Mouse (Mus musculus) ovary, adult 18-20 months (tissue): ENCODE results near the gene Commd1.

Experiments
- DNase-seq: peaks from one replicate; pipeline ENCODE4 v3.0.0; 2022; ENCODE audit warnings: low spot score, mixed read lengths

Gene Commd1

DNA sequence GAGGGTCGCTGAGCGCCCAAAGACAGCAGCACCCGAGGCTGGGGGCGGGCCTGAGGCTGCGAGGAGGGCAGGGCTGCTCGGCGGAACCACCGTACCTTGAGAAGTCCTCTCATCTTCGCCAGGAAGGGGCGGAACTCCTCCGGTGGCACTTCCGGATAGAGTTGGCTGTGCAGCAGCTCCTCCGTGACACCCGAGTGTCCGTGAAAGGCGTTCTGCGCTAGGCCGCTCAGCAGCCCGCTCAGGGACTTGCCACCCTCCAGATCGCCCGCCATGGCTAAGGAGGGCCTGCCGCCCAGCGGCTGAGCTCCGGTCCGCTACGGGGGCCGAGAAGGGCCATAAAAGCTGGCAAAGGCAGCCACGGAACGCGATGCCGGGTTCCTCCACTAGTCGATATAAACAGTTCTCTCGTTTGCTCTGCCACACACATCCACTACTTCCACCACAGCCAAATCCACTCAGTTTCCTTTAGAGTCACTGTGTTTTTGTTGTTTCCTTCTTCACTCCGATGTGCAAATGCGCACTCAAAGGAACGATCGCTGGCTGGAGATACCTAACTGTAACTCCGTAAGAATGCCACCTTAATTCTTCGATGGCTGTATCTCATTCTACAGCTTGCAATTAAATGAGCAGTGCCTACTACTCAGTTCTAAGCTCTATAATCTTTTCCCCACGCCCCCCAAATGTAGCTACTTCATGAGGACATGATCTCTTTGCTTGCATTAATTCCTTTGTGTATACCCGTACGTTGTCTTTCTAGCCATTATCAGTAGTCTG is at the start of gene Commd1, which contains the start of gene Gm28048:
TSS of gene Commd1 (minus strand) at position 399 of the 774 bp plus-strand sequence.
TSS of gene Gm28048 (minus strand) at position 107 of the 774 bp plus-strand sequence.
- DNase-seq: peak; percentile 92

DNA sequence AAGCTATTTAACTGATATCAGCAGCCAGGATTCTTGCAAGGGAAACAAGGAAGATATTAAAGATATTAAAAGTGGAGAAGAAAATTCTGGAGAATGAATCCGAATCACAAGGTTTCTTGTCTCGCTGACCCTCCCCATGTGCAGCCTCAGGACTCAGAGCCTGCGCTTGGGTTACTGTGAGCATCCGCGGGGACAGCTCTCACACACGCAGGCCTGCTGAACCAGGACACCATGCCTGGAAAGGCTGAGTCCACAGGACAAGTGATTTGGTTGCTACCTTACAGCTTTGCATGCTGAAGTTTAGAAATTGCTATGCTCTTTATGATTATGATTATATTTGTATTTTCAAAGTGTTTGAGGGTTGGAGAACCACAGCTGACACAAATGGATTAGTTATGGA is 47.2 kb upstream of the Commd1 start:
- no peak for DNase-seq

DNA sequence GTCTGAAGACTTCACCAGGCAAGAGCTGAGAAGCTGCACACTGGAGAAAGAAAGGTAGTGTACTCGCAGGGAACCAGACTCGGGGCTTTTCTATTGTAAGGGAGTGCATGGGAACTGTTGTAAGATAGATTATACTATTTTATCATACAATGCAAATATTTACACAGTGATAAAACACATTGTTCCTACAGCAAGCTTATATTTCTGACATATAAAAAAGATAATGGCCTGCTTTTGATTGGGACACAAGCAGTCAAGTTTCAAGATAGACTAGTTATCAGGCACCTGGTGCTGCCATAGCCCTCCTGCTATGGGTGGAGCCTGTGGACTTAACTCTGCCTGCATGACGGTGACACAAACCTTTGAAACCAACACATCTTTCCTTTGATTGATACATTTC is 46.8 kb upstream of the Commd1 start:
- no peak for DNase-seq

DNA sequence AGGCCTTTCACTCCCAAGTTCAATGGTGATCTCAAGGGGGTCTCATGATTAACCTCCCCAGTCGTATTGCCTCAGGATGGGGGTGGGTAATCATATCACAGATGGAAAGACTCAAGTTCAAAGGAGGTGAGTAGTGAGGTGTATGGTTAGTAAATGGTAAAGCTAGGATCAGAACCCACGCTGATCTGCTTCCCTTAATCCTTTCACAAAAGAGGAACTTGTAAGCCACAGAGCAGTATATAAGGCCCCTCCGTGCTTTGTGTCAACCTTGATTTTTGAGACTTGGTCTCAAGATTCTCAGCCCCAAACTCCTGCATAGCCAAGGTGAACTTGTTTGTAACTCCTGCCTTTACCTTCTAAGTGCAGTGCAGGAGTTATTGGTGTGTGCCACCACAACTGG is 42.0 kb upstream of the Commd1 start:
- no peak for DNase-seq

DNA sequence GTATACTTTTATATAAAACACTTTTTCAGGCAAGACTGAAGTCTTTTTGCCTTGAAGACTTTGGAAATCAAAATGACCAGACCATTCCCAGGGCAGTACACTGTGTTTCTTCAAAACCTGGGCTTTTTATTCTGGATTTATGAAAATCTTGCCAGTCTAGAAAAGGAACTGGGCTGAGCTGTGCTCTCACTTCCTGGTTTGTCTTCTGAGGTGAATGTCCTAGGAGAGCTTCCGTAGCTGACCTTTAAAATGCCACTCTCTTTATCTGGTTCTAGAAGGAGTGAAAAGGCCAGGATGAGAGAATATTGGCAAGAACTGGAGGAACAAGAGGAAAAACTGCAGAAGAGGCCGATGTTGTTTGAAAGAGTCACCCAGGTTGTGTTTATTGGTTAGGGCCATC is 41.0 kb upstream of the Commd1 start:
- DNase-seq: no peak

DNA sequence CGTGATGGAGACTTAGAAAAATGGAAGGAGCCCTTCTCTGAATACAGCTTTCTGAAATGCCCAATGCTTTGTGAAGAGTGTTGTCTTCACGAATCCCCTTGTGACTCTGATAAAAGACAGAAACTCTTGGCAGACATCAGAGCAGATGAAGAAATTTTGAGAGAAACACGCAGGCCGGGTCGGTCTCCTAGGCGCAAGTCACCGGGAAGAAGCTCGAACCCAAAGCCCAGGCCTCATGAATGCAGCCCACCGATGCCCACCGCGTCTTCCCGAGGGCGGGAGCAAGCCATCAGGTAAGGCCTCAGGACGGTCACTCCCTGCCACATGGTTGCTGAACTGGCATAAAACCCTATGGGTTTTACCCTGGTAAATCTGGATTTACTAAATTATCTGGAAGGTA is 38.7 kb upstream of the Commd1 start:
- no peak for DNase-seq

DNA sequence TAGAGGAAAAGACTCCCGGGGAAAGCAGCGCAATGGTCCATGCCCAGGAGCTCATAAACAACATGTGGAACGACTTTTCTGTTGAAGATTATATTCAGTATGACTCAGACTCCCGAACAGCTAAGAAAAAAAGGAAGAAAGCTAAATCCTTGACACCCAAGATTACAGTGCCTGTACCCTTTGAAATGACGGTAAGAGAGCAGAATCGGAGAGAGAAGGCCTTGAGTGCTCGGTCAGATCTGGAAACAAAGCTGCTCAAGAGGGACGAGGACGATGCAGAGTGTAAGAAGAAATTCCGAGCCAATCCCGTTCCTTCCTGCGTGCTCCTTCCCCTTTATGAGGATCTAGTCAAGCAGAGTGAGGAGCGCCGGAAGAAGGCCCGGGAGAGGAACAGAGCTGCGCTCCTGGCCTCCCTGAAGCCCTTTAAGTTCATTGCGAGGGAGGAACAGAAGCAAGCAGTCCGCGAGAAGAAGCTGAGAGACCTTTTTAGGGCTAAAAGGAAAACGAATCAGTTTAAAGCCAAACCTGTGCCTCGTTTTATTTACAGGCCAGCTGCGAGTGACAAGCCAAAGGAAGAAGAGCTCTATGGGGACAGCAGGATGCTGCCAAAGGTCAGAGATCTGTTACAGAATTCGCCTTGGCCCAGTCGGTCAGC is 38.1 kb upstream of the Commd1 start:
- peak; percentile 34 for DNase-seq

DNA sequence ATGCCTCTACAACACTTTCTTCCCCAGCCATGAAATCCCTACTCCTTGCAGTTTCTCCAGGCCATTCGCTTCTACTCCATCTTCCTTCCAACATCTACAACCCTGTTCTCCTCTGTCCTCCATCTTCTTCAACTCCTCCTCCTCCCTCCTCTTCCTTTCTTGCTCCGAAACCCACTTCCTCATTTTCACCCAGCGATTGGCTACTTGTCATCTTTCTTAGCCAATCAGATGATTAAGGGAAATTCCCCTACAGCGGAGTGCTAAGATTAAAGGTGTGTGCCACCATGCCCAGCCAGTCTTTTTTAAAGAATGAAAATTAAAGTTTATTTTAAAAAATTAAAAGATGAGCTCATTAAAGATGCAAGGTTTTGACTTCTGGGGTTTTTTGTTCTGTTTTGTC is 35.8 kb upstream of the Commd1 start:
- no peak for DNase-seq

DNA sequence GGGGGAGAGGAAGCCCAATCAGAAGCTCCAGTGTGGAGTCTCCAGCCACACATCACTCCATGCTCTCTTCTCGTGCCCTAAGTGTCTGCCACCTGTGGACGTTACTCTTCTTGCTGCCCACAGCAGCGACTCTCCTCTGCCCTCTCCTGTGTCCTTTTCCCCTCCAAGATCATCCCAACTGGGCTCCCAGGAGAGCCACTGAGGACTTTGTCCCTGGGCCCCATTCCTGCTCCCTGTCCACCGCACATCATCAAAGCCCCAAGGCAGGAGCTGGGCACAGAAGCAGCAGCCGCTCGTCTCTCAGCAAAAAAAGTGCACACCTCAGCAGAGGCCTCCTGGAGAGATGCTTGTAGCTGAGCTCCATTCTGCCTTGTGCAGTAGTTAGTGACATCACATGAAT is 32.8 kb upstream of the Commd1 start:
- DNase-seq: no peak

DNA sequence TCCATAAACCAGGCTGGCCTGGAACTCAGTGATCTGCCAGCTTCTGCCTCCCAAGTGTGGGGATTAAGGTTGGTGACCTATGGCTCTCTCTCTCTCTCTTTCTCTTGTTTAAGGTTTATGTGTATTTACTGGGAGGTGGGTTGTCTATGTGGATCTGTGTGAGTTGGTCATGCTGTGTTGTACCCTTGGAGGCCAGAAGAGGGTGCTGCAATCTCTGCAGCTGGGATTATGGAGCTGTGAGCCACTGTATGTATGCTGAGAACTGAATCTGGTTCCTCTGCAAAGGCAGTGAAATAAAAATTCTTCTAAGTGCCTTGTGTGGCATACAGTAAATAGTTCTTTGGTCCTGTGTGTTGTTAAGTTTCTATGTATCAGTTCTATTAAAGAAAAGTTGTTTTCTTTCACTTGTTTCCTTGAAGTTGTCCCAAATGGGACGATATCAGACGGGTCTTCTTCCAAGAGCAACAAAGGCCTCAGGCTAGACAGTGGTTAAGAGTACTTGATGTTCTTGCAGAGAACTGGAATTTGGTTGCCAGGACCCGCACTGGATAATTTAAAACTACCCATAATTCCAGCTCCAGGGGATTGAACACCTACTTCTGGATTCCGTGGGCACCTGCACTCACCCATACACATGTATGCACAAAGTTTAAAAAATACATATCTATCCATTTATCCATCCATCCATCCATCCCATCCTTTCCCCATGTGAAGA is 31.6 kb upstream of the Commd1 start:
- DNase-seq: no peak

DNA sequence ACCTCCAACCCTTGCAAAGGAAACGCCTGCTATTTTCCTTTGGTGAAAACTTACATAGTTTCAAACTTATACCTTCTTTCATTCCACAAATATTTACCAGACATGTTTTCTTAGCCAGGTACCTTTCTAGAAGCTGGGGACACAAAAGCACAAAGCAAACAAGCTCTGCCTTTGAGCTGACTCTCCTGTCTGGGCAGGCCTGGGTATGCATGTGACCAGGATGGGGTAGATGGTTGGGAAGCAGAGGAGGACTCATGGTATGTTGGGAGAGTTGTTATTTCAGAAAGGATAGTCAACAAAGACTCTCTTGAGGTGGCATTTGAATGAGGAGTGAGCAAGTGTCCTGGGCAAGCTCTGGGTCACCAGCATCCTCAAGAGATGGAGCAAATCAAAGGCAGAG is 30.9 kb upstream of the Commd1 start:
- no peak for DNase-seq

DNA sequence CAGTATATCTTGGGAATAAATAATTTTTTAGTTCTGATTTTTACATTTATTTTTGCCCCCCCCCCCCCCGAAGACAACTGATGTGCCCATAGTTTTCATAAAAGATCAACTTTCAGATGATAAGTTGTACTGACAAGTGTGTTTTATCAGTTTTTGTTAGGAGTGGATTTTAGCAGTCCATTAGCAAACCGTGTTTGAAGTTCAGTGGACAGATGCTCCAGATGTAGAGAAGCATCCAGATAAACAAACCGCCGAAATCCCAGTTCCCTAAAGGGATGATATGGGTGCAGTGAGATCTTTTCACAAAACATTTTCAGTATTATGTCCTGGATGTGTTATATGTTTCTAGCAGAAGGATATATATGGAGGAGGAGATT is 26.6 kb upstream of the Commd1 start:
- DNase-seq: no peak

DNA sequence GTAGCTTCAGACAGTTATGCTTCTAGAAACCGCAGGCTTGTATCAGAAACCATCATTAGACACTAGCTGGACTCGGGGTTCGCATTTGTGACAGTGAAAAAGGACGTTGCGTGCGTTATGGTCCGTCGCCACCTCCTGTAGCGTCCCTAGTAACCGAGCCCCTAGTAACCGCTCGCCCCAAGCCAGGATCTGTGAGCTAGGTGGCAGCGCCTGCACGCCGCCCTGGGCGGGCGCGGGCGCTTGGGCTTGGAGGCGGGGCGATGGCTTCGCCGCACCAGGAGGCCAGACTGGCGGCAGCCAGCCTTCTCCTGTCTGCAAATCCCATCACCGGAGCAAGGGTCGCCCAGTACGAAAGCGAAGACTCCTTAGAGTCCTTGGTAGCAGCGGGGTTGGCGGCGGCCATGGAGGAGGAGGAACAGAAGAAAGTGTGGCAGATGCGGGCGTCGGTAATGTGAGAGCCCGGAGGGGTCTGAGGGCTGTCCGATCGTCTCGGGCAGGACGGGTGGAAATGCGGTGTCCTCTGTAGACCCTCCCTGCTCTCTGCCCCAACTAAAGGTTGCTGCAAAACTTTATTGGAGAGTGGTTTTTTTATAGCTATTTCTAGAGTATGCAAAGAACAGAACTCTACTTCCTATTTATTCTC is 26.1 kb upstream of the Commd1 start:
- DNase-seq: peak; percentile 80

DNA sequence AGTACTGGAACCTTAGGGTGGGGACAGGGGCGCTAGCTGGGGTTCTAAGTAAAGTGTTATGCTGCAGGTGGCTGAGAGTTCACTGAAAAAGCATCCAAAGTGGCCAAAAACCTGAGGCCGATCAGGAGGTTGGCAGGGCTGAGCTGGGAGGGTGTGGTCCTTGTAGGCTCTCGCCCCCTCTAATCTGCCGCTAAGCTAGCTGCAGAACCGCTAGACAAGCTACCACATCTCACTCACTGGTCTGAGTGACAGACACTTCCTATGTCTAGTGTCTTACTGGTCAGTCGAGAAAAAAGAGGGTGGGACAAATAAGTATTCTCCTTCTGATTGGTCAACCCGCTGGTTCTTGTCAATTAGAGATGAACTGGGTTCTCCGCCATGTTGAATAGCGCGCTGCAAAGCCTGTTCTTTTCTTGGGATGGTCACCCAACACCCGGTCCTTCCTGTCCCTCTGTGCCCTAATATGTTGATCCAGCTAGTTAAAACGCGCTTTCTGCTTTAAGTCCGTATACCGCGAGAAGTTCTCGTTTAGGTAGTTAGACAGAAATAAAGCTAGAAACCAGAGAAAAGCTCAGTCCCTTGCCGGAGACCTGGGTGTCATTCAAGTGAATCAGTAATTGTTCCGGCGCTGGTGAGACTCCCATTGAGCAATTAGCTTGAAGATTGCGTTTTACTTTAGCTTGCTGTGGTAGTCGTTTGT is 25.4 kb upstream of the Commd1 start, which contains the start of gene Fam161a:
TSS of gene Fam161a (plus strand) at position 51 of the 700 bp plus-strand sequence.
- DNase-seq: peak; percentile 66

DNA sequence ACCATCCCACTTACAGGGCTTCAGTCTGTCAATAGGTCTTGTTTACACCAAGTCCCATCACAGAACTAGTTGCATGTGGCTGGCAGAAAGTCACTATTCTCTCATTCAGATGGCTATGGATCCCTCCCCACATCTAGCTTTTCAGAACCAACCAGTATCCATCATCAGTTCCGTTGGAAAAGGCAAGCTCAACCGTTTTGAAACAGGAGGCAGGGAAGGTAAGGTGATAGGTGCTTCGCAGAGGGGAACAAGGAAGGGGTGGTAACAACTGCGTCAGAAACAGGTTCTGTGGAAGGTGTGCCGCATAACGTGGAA is 24.9 kb upstream of the Commd1 start:
- DNase-seq: no peak

DNA sequence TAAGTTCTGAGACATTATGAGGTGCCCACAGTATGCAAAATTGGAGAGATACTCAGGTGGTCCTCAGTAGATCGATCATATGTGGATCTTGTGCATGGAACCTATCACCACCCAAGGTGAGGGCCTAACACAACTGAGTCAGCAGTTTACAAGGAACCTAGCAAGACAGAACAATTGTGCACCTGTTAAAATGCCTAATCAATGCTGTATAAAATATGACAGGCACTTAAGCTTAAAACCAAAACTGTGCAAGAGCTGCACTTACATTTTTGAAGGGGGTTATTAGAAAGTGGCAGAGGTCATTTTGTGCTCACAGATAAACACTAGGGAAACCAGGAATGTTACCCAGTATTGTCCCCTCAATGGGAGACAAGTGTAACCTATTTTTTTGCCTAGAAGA is 23.1 kb upstream of the Commd1 start:
- DNase-seq: no peak

DNA sequence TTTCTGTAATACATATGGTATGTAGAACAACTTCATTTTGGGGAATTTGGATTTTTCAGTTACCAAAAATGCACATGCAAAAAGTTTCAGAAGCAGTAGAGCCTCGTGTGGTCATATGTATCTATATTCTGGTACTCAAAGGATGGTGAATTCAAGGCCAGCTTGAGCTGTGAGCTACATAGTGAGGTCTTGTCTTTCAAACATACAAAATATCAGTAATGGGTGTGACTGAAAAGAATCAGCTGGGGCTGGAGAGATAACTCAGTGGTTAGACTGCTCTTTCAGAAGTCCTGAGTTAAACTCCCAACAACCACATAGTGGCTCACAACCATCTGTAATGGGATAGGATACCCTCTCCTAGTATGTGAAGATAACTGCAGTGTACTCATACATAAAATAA is 16.1 kb upstream of the Commd1 start:
- DNase-seq: no peak

DNA sequence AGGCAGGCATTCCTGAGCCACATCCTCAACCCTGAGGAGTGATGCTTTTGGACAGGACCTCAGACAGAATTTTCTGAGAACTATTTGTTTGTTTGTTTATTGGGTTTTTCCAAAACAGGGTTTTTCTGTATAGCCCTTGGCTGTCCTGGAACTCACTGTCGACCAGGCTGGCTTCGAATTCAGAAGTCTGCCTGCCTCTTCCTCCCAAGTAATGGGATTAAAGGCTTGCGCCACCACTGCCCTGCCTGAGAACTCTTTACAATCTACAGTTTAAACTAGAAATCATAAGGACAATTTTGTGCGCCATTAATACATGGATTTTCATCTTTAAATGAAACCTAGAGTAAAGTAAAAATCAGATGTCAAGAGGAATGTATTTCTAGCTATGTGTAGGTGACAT is 13.3 kb upstream of the Commd1 start:
- no peak for DNase-seq

DNA sequence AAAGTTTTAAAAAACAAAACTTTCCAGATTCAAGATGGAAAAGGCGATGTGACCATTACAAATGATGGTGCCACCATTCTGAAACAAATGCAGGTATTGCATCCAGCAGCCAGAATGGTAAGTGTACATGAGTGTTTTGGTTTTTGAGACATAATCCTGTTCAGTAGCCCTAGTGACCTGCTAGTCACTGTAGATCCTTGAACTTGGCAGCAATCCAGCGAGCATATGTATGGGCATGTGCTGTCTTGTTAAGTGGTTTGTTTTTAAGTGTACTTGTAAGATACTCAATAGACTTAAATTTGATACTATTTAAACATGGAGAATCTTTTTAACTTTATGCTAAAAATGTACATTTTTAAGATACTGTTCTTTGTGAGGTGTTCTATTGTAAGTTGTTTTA is 12.1 kb upstream of the Commd1 start:
- DNase-seq: no peak

DNA sequence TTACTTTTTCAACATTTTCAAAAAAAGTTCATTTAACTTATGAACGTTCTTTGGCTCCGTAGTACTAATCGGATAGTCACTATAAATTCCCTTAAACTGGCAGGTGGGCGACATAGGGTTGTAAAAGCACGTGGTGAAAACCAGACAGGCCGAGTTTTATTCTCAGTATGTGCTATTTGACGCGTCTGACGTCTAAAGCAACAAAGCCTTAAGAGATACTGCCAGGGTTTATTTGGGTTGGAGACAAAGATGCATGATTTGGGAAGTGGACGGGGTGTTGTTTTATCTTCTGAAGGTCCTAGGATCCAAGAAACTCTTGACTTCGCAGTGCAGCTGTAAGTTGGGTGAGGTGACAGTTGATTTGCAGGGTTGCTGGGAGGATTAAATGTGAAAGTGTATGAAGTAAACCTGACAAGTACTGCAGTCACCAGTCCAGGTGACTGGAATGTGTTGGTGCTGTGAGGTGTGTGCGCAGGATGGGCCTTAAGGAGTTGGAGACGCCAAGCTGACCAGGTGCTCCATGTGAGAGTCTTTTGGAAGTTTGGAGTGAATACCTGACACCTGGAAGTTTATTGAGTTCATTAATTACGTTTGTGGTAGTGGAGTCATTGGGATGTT is 9.1 kb upstream of the Commd1 start:
- DNase-seq: no peak

DNA sequence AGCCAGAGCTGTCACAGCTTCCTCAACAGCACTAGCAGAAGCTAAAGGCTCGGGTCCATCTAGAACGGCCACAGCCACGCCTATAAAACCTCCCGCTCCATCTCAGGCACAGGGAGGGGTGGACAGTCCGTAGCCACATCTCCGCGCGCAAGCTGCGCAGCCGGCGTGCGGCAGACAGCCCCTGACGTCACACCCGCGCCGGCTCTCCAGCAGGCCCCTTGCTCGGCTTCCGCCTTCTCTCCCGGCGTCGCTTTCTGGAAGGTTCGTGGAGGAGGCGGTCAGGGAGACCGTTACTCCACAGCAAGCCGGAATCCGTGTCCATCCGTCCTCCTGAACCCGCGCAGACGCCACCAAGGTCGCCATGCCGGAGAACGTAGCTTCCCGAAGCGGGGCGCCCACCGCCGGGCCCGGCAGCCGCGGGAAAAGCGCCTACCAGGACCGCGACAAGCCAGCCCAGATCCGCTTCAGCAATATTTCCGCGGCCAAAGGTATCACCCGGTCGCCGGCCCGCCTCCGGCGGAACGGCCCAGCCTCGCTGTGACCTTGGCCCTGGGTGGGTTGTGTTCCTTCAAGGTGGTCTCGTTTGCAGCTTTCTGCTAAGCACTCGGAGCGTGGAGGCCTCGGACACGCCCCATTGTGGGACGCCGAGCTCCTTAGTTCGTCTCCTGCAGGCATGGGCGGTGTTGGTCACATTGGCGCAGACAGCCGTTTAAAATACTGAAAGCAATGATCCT is 8.4 kb upstream of the Commd1 start, which contains the start of gene Cct4:
TSS of gene Cct4 (plus strand) at position 127 of the 734 bp plus-strand sequence.
- DNase-seq: peak; percentile 92
